Mouse (Mus musculus): ENCODE results near the gene Tnfrsf22. TPM values are rescaled to one million over a fixed set of nuclear protein-coding genes. Genes with fewer than 3 reads are reported as not detected.

Gene Tnfrsf22
- polyA plus RNA-seq, 1 experiment from 2014 or later: 2.5 TPM

DNA sequence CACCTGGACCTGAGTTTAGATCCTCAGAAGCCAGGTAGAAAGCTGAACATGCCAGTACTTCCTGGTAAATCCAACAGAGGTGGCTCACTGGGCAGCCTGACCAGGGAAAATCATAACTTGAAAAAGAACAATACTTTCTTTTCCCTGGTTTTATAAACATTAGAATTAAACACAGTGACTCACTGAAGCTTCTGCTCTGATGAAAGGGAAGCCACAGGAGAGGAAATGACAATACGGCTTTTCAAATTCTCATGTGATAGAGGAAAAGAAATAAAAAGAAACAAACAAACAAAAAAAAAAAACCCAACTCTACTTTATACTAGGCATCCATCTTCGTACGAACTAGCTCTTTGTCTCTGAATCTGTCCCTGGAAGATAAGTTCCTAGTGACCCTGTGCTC is 24.9 kb downstream of the Tnfrsf22 start:
- Histone ChIP-seq H3K36me3 (ENCODE audit: control insufficient read depth, insufficient read depth, low read length) (no peaks in the 10 kb centered on the region), H3K4me1 (ENCODE audit: control insufficient read depth, insufficient read depth, low read length) (no peaks in the 10 kb centered on the region), H3K4me2 (ENCODE audit: low read length) (no peak overlapping the region), H3K27me3 (replicated peaks; ENCODE audit: control insufficient read depth, insufficient read depth, low read length) (no peaks in the 10 kb centered on the region), H3K4me3 (ENCODE audit: low read depth, low read length) (no peak overlapping the region), H3K27ac (ENCODE audit: low read depth, low read length) (no peak overlapping the region), H3K9me3 (replicated peaks; ENCODE audit: control insufficient read depth, low read length) (no peaks in the 10 kb centered on the region), H3K9ac (ENCODE audit: low read length) (no peak overlapping the region)
- WGBS: 91% methylated on average over 3 of the region's 3 CpGs
- ATAC-seq (no peak), DNase-seq (ENCODE audit: low spot score) (no peak)

DNA sequence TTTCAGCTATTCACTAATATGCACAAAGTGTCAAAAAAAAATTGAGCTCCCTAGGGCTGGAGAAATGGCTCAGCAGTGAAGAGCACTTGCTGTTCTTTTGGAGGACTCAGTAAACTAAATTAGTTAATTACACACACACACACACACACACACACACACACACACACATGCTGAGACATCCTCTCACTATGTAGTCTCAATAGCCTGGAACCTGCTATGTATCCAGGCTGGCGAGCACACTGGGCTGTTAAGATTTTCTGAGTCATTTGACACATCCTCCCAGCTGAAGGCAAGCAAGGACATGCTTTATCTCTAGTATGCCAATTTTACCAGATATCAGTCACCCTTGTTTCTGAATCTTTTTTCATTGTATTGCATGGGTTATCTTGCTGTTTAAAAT is 28.5 kb downstream of the Tnfrsf22 start:
- Histone ChIP-seq H3K4me2 (ENCODE audit: low read length) (no peak overlapping the region), H3K9me3 (replicated peaks; ENCODE audit: control insufficient read depth, low read length) (no peaks in the 10 kb centered on the region), H3K4me1 (ENCODE audit: control insufficient read depth, insufficient read depth, low read length) (no peaks in the 10 kb centered on the region), H3K36me3 (ENCODE audit: control insufficient read depth, insufficient read depth, low read length) (no peaks in the 10 kb centered on the region), H3K27ac (ENCODE audit: low read depth, low read length) (no peak overlapping the region), H3K27me3 (replicated peaks; ENCODE audit: control insufficient read depth, insufficient read depth, low read length) (no peaks in the 10 kb centered on the region), H3K9ac (ENCODE audit: low read length) (no peak overlapping the region), H3K4me3 (ENCODE audit: low read depth, low read length) (no peak overlapping the region)
- ATAC-seq (no peak), DNase-seq (ENCODE audit: low spot score) (no peak)
- WGBS: 54% methylated on average over 1 of the region's 1 CpGs

DNA sequence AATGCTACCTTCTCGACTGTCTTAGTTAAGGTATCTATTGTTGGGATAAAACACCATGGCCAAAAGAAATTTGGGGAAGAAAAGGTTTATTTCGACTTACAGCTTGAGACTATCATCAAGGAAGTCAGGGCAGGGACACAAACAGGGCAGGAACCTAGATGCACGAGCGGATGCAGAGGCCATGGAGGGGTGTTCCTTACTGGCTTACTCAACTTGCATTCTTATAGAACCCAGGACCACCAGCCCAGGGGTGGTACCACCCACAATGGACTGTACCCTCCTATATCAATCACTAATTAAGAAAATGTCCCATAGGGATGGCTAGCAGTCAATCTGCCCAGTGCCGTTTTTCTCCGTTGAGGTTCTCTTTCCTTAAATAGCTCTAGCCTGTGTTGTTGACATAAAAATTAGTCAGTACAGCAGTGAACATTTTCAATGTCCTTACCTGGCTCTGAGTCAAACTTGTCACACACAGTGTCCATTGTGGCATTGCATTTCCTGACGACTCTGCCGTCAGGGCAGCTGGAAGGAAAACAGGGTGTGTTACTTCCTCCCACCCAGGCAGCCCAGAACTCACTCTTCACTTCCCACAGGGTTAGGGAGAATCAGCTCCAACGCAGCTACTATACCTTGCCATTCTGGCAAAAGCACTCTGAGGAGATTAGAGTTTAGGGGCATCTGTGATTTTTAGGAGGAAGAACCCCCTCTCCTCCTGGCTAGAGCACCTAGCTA is 34.9 kb downstream of the Tnfrsf22 start:
- 73% methylated on average over 9 of the region's 9 CpGs for WGBS
- Histone ChIP-seq H3K4me1 (ENCODE audit: control insufficient read depth, insufficient read depth, low read length) (no peaks in the 10 kb centered on the region), H3K27me3 (replicated peaks; ENCODE audit: control insufficient read depth, insufficient read depth, low read length) (no peaks in the 10 kb centered on the region), H3K36me3 (ENCODE audit: control insufficient read depth, insufficient read depth, low read length) (no peaks in the 10 kb centered on the region), H3K4me2 (ENCODE audit: low read length) (no peak overlapping the region), H3K4me3 (ENCODE audit: low read depth, low read length) (no peak overlapping the region), H3K9ac (ENCODE audit: low read length) (no peak overlapping the region), H3K9me3 (replicated peaks; ENCODE audit: control insufficient read depth, low read length) (no peaks in the 10 kb centered on the region), H3K27ac (ENCODE audit: low read depth, low read length) (no peak overlapping the region)
- DNase-seq (ENCODE audit: low spot score) (no peak), ATAC-seq (no peak)

DNA sequence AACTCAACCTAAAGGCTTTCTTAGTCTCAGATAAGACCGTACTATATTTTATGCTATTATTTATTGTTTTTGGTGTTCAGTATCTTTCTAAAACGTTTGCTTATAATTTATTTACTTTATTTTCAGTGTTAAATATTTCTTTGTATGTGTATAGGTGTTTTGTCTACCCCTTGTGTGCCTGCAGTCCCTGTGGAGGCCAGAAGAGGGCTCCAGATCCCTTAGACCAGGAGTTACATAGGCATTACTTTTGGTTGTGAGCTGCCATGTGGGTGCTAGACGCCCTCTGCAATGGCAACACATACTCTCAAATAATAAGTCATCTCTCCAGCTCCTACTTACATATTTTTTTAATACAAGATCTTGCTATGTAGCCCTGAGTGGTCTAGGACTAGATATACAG is 37.2 kb downstream of the Tnfrsf22 start:
- Histone ChIP-seq H3K27me3 (replicated peaks; ENCODE audit: control insufficient read depth, insufficient read depth, low read length) (no peaks in the 10 kb centered on the region), H3K9ac (ENCODE audit: low read length) (no peak overlapping the region), H3K27ac (ENCODE audit: low read depth, low read length) (no peak overlapping the region), H3K4me3 (ENCODE audit: low read depth, low read length) (no peak overlapping the region), H3K4me1 (ENCODE audit: control insufficient read depth, insufficient read depth, low read length) (no peaks in the 10 kb centered on the region), H3K9me3 (replicated peaks; ENCODE audit: control insufficient read depth, low read length) (no peaks in the 10 kb centered on the region), H3K4me2 (ENCODE audit: low read length) (no peak overlapping the region), H3K36me3 (ENCODE audit: control insufficient read depth, insufficient read depth, low read length) (no peaks in the 10 kb centered on the region)
- 54% methylated on average over 3 of the region's 3 CpGs for WGBS
- no peak for DNase-seq (ENCODE audit: low spot score)
- no peak for ATAC-seq

DNA sequence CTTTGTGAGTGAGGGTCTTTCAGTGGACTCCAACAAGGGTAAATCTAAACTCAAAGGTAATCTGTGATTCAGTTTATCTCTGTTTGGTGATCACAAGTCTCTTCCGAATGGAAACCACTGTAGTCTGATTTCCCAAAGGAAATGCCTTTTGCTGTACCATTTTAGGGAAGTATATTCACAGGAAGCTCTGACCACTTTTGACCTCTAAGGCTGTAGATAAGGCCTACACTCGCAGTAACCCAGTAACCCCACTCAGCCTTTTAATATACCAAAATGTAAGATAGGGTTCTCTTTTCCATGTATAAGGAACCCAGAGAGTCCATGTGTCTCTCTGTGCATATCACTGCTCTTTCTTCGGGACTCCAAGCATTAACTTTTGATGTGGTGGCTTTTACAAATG is 44.1 kb downstream of the Tnfrsf22 start:
- WGBS: 89% methylated on average over 3 of the region's 3 CpGs
- Histone ChIP-seq H3K4me1 (ENCODE audit: control insufficient read depth, insufficient read depth, low read length) (no peaks in the 10 kb centered on the region), H3K9ac (ENCODE audit: low read length) (no peak overlapping the region), H3K9me3 (replicated peaks; ENCODE audit: control insufficient read depth, low read length) (no peaks in the 10 kb centered on the region), H3K36me3 (ENCODE audit: control insufficient read depth, insufficient read depth, low read length) (no peaks in the 10 kb centered on the region), H3K4me3 (ENCODE audit: low read depth, low read length) (no peak overlapping the region), H3K4me2 (ENCODE audit: low read length) (no peak overlapping the region), H3K27ac (ENCODE audit: low read depth, low read length) (no peak overlapping the region), H3K27me3 (replicated peaks; ENCODE audit: control insufficient read depth, insufficient read depth, low read length) (no peaks in the 10 kb centered on the region)
- ATAC-seq: no peak
- no peak for DNase-seq (ENCODE audit: low spot score)

DNA sequence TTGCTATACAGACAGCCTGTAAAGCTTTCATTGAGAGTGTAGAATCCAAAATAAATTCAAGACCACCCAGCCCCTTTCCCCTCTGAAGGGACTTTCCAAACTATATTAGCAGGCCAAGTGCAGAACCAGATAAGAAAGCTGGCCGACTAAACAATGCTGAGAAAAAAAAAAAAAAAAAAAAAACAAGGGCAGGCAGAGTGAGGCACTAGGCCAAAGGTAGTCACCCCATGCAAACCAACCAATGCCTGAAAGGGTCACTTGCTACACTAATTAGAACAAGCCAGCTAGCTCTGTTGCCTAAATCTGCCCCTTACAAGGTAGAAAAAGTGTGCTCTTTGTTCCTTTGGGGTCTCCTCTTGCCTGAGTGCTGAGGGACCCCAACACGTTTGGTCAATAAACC is 44.6 kb downstream of the Tnfrsf22 start:
- ATAC-seq: no peak

DNA sequence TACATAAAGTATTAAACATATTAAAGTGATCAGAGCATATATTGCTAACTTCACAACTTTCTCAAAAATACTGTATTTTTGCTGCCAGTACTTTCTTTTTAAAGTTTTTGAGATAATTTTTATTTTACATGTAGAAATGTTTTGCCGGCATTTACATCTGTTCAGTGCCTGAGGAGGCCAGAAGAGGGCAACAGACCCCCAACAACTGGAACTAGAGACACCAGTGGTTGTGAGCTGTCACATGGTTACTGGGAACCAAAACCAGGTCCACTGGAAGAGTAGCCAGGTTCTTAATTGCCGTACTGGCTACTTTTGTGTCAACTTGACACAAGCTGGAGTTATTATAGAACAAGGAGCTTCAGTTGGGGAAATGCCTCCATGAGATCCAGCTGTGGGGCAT is 47.8 kb downstream of the Tnfrsf22 start:
- DNase-seq (ENCODE audit: low spot score) (no peak), ATAC-seq (no peak)
- Histone ChIP-seq H3K36me3 (ENCODE audit: control insufficient read depth, insufficient read depth, low read length) (no peaks in the 10 kb centered on the region; the same call in 1 of the 2 replicates), H3K9ac (ENCODE audit: low read length) (no peak overlapping the region), H3K27me3 (replicated peaks; ENCODE audit: control insufficient read depth, insufficient read depth, low read length) (no peaks in the 10 kb centered on the region), H3K4me1 (ENCODE audit: control insufficient read depth, insufficient read depth, low read length) (peaks cover 8% of the 10 kb centered on the region), H3K27ac (ENCODE audit: low read depth, low read length) (no peak overlapping the region), H3K9me3 (replicated peaks; ENCODE audit: control insufficient read depth, low read length) (no peaks in the 10 kb centered on the region), H3K4me3 (ENCODE audit: low read depth, low read length) (no peak overlapping the region), H3K4me2 (ENCODE audit: low read length) (no peak overlapping the region)
- 76% methylated on average over 2 of the region's 2 CpGs for WGBS

More for the DNA sequence above, 44.6 kb downstream of the Tnfrsf22 start:
- DNase-seq (ENCODE audit: low spot score): no peak
- Histone ChIP-seq H3K27me3 (replicated peaks; ENCODE audit: control insufficient read depth, insufficient read depth, low read length) (no peaks in the 10 kb centered on the region), H3K4me3 (ENCODE audit: low read depth, low read length) (no peak overlapping the region), H3K36me3 (ENCODE audit: control insufficient read depth, insufficient read depth, low read length) (no peaks in the 10 kb centered on the region), H3K4me2 (ENCODE audit: low read length) (no peak overlapping the region), H3K4me1 (ENCODE audit: control insufficient read depth, insufficient read depth, low read length) (no peaks in the 10 kb centered on the region), H3K27ac (ENCODE audit: low read depth, low read length) (no peak overlapping the region), H3K9me3 (replicated peaks; ENCODE audit: control insufficient read depth, low read length) (no peaks in the 10 kb centered on the region), H3K9ac (ENCODE audit: low read length) (no peak overlapping the region)
- 69% methylated on average over 2 of the region's 2 CpGs for WGBS

DNA sequence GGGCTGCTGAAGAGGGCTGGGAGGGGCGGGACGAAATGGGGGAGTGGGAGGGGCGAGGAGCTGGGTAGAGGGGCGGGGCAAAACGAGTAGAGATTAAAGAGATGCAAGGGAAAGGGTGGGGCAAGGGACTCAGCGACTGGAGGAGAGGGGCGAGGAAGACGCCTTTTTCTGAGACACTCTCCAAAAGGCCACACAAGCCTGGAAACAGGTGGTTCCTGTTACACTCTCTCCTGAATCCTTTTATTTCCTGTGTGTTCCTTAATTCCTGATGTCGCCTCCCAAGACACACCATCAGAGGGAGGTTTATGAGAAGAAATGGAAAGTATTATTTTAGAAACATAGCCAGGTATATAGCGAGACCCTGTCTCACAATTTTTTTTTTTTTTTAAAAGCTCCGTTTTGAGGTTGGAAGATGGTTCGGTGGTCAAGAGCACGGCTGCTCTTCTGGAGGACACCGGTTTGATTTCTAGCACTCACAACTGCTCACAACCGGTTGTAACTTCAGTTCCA is 49.2 kb downstream of the Tnfrsf22 start:
- peak overlapping the region; percentile 92 for H3K4me3 ChIP-seq (ENCODE audit: low read depth, low read length)
- H3K27ac ChIP-seq (ENCODE audit: low read depth, low read length): no peak overlapping the region
- no peaks in the 10 kb centered on the region for H3K9me3 ChIP-seq (replicated peaks; ENCODE audit: control insufficient read depth, low read length)
- ATAC-seq (no peak), DNase-seq (ENCODE audit: low spot score) (no peak)
- no peaks in the 10 kb centered on the region for H3K27me3 ChIP-seq (replicated peaks; ENCODE audit: control insufficient read depth, insufficient read depth, low read length)
- peak overlapping the region; percentile 97 for H3K4me2 ChIP-seq (ENCODE audit: low read length)
- peak overlapping the region; percentile 45; the same call in 1 of the 2 replicates for H3K9ac ChIP-seq (ENCODE audit: low read length)
- H3K36me3 ChIP-seq (ENCODE audit: control insufficient read depth, insufficient read depth, low read length): peaks cover 6% of the 10 kb centered on the region; the same call in 1 of the 2 replicates
- 9% methylated on average over 15 of the region's 15 CpGs for WGBS
- H3K4me1 ChIP-seq (ENCODE audit: control insufficient read depth, insufficient read depth, low read length): peaks cover 8% of the 10 kb centered on the region

DNA sequence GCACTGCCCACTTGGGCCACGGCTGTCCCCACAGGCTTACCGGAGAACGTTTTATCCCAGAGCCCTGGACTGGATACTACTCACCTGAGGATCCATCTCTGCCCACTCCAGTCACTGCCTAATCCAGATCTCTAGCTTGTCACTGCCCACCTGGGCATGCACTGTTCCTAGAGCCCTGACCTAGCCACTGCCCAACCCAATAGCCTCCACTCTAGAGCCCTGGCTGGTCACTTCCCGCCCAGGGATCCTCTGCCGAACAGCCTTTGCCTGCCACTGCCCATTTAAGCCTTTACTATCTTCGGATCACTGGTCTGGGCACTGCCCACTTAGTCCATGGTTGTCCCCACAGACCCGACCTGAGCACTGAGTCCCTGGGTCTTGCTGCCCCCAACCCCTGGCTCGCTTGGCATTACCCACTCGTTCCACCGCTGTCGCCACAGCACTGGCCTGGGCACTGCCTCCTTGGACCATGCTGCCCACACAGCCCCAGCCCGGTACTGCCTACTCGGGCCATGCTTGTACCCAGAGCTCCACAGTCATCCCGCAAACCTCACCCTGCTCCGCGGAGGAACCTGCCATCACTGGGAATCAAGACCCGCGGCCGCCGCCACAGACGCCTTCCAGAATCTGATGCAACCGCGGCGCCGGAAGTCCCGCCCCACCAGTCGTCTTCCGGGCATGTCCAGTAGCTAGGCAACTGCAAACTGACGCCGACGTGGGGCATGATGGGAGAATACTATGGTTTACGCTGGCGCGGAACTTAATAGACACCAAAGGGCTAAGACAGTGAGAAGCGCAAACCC is 49.8 kb downstream of the Tnfrsf22 start, which contains the start of gene Cars:
Gene Cars (minus strand): TSS at position 663 of the 803 bp plus-strand sequence.
- Histone ChIP-seq H3K4me2 (ENCODE audit: low read length) (peak within 1 kb of the TSS; percentile 97), H3K4me1 (ENCODE audit: control insufficient read depth, insufficient read depth, low read length) (peaks cover 8% of the 10 kb centered on the region), H3K36me3 (ENCODE audit: control insufficient read depth, insufficient read depth, low read length) (peaks cover 6% of the 10 kb centered on the region; the same call in 1 of the 2 replicates), H3K9ac (ENCODE audit: low read length) (peak within 1 kb of the TSS; percentile 93), H3K9me3 (replicated peaks; ENCODE audit: control insufficient read depth, low read length) (no peaks in the 10 kb centered on the region), H3K4me3 (ENCODE audit: low read depth, low read length) (peak within 1 kb of the TSS; percentile 92), H3K27me3 (replicated peaks; ENCODE audit: control insufficient read depth, insufficient read depth, low read length) (no peaks in the 10 kb centered on the region), H3K27ac (ENCODE audit: low read depth, low read length) (peak within 1 kb of the TSS; percentile 44; the same call in 1 of the 2 replicates)
- ATAC-seq (peak; percentile 99), DNase-seq (ENCODE audit: low spot score) (peak; percentile 99)
- 2% methylated on average over 35 of the region's 35 CpGs for WGBS
